Mouse (Mus musculus) C2C12 (cell line): ENCODE measurements at regions not wholly inside any gene's neighbourhood (a gene's known extent, or its start where the extent isn't known, plus 50 kb on each side); places are given as distances from the start of the nearest gene placed in this dataset.

ENCODE experiments used
- CTCF ChIP-seq: IDR thresholded peaks from one replicate; pipeline ENCODE4 v1.5.1; 2011; ENCODE audit not compliant: control insufficient read depth, insufficient read depth, insufficient read length
- FOSL1 ChIP-seq: IDR thresholded peaks from one replicate; pipeline ENCODE4 v1.8.0; 2011; ENCODE audit warnings: mild to moderate bottlenecking, low read length; ENCODE audit not compliant: poor library complexity, insufficient read depth, severe bottlenecking
- MAX ChIP-seq: IDR thresholded peaks from one replicate; pipeline ENCODE4 v1.6.1; 2011; ENCODE audit warnings: mild to moderate bottlenecking, control low read depth

GRCm38 (mm10) chr1:137452749-137453148 lies 492.5 kb upstream of the Nr5a2 start:
- TF ChIP-seq CTCF, result no peak
- no peak for TF ChIP-seq FOSL1
- no peak for TF ChIP-seq MAX
